Mouse (Mus musculus) liver, embryonic 15.5 days (tissue): ENCODE results near the gene Trcg1. TPM values are rescaled to one million over a fixed set of nuclear protein-coding genes. Genes with fewer than 3 reads are reported as not detected.

Experiments used
- ATAC-seq: fragments of 200-750 bp; cut with Nextera tagmentation; 2 replicates; pipeline ENCODE4 v1.8.0; 2017; ENCODE audit warnings: moderate number of reproducible peaks, mild to moderate bottlenecking, moderate library complexity; ENCODE audit not compliant: insufficient read depth
- H3K27ac ChIP-seq: fragments of 300-500 bp; sonication (generic); replicated peaks from 2 replicates; pipeline ENCODE4 v1.5.1; 2015; ENCODE audit warnings: mild to moderate bottlenecking, inconsistent platforms
- H3K27me3 ChIP-seq: fragments of 300-500 bp; sonication (generic); 2 replicates; pipeline ENCODE4 v1.6.1; 2015; ENCODE audit warnings: mild to moderate bottlenecking, inconsistent platforms
- H3K36me3 ChIP-seq: fragments of 300-500 bp; sonication (generic); replicated peaks from 2 replicates; pipeline ENCODE4 v1.6.1; 2015; ENCODE audit warnings: moderate library complexity, mild to moderate bottlenecking, inconsistent platforms
- H3K4me1 ChIP-seq: fragments of 300-500 bp; sonication (generic); replicated peaks from 2 replicates; pipeline ENCODE4 v1.6.1; 2015; ENCODE audit warnings: inconsistent platforms
- H3K4me2 ChIP-seq: fragments of 300-500 bp; sonication (generic); 2 replicates; pipeline ENCODE4 v1.6.1; 2015; ENCODE audit warnings: moderate library complexity, mild to moderate bottlenecking, inconsistent platforms
- H3K4me3 ChIP-seq: fragments of 300-500 bp; sonication (generic); replicated peaks from 2 replicates; pipeline ENCODE4 v1.5.1; 2015; ENCODE audit warnings: mild to moderate bottlenecking, inconsistent platforms
- H3K9ac ChIP-seq: fragments of 300-500 bp; sonication (generic); 2 replicates; pipeline ENCODE4 v1.6.1; 2015; ENCODE audit warnings: moderate library complexity, mild to moderate bottlenecking, inconsistent platforms
- H3K9me3 ChIP-seq: fragments of 300-500 bp; sonication (generic); replicated peaks from 2 replicates; pipeline ENCODE4 v1.6.1; 2016; ENCODE audit warnings: inconsistent platforms
- WGBS: fragments of 180-500 bp; shearing (Covaris S2); methylation state at CpG from one replicate; pipeline ENCODE4 v1.1.7; 2015; ENCODE audit warnings: mixed read lengths; ENCODE audit not compliant: insufficient replicate concordance; 5-methylcytosine and 5-hydroxymethylcytosine counted together
- polyA plus RNA-seq: library from polyadenylated mRNA; unstranded; fragments of >200 nt; fragmentation: Nextera tagmentation; extraction: Ambion mirVana; gene quantifications from 2 replicates; pipeline ENCODE4 v1.2.1, GENCODE M21; 2015

Gene Trcg1
- polyA plus RNA-seq, 1 experiment from 2014 or later = not detected

- H3K27ac ChIP-seq = 0 out of 2 replicates have a peak overlapping the region, but pooled peaks have one; percentile 21
- H3K4me2 ChIP-seq = no peak overlapping the region
- ATAC-seq = no peak
- H3K9ac ChIP-seq = no peak overlapping the region
- no peaks in the 10 kb centered on the region for H3K36me3 ChIP-seq
- H3K4me1 ChIP-seq = peaks cover 37% of the 10 kb centered on the region
- 20% methylated on average over 4 of the region's 4 CpGs for WGBS
- no peaks in the 10 kb centered on the region for H3K9me3 ChIP-seq
- H3K27me3 ChIP-seq = peaks cover 58% of the 10 kb centered on the region
- H3K4me3 ChIP-seq = no peak overlapping the region
Measured at GRCm38 (mm10) chr9:57278268-57278667, 41.9 kb downstream of the Trcg1 start.

GRCm38 (mm10) chr9:57279441-57279840 lies 43.1 kb downstream of the Trcg1 start:
- H3K27me3 ChIP-seq = peaks cover 54% of the 10 kb centered on the region
- no peak overlapping the region for H3K4me3 ChIP-seq
- no peaks in the 10 kb centered on the region for H3K9me3 ChIP-seq
- H3K27ac ChIP-seq = no peak overlapping the region
- 61% methylated on average over 4 of the region's 4 CpGs for WGBS
- no peak overlapping the region for H3K4me2 ChIP-seq
- no peak overlapping the region for H3K9ac ChIP-seq
- peaks cover 37% of the 10 kb centered on the region for H3K4me1 ChIP-seq
- no peak for ATAC-seq
- no peaks in the 10 kb centered on the region for H3K36me3 ChIP-seq

- Histone ChIP-seq H3K9me3 (no peaks in the 10 kb centered on the region), H3K36me3 (no peaks in the 10 kb centered on the region), H3K27me3 (peaks cover 46% of the 10 kb centered on the region), H3K9ac (no peak overlapping the region), H3K27ac (peak overlapping the region; percentile 35), H3K4me2 (peak overlapping the region; percentile 50), H3K4me3 (no peak overlapping the region), H3K4me1 (peaks cover 37% of the 10 kb centered on the region)
- ATAC-seq = peak; percentile 78
- 22% methylated on average over 20 of the region's 20 CpGs for WGBS
Measured at GRCm38 (mm10) chr9:57281549-57281948, 45.2 kb downstream of the Trcg1 start.

- ATAC-seq = no peak
- Histone ChIP-seq H3K27me3 (peaks cover 46% of the 10 kb centered on the region), H3K4me1 (peaks cover 37% of the 10 kb centered on the region), H3K9me3 (no peaks in the 10 kb centered on the region), H3K4me2 (no peak overlapping the region), H3K36me3 (no peaks in the 10 kb centered on the region), H3K9ac (no peak overlapping the region), H3K27ac (no peak overlapping the region), H3K4me3 (no peak overlapping the region)
- 65% methylated on average over 3 of the region's 3 CpGs for WGBS
Measured at GRCm38 (mm10) chr9:57282686-57283085, 46.3 kb downstream of the Trcg1 start.

- Histone ChIP-seq H3K9ac (no peak overlapping the region), H3K4me1 (peaks cover 31% of the 10 kb centered on the region), H3K27ac (no peak overlapping the region), H3K9me3 (no peaks in the 10 kb centered on the region), H3K4me2 (no peak overlapping the region), H3K36me3 (no peaks in the 10 kb centered on the region), H3K4me3 (no peak overlapping the region), H3K27me3 (peaks cover 44% of the 10 kb centered on the region)
- 54% methylated on average over 4 of the region's 4 CpGs for WGBS
- ATAC-seq = no peak
Measured at GRCm38 (mm10) chr9:57283311-57283710, 47.0 kb downstream of the Trcg1 start.

- Histone ChIP-seq H3K9me3 (no peaks in the 10 kb centered on the region), H3K27ac (peak overlapping the region; percentile 7; the same call in 1 of the 2 replicates), H3K4me1 (peaks cover 14% of the 10 kb centered on the region), H3K36me3 (no peaks in the 10 kb centered on the region), H3K4me2 (no peak overlapping the region), H3K9ac (no peak overlapping the region), H3K4me3 (no peak overlapping the region), H3K27me3 (peaks cover 13% of the 10 kb centered on the region)
- 69% methylated on average over 6 of the region's 6 CpGs for WGBS
- peak; percentile 53 for ATAC-seq
Measured at GRCm38 (mm10) chr9:57287183-57287582, 50.8 kb downstream of the Trcg1 start.

GRCm38 (mm10) chr9:57294905-57295304 lies 58.5 kb downstream of the Trcg1 start:
- H3K27ac ChIP-seq = no peak overlapping the region; the same call in 1 of the 2 replicates
- 0 out of 2 replicates have a peak, but pooled peaks cover 4% of the 10 kb centered on the region for H3K27me3 ChIP-seq
- H3K9ac ChIP-seq = no peak overlapping the region
- no peak overlapping the region for H3K4me3 ChIP-seq
- 57% methylated on average over 3 of the region's 3 CpGs for WGBS
- H3K4me1 ChIP-seq = peaks cover 50% of the 10 kb centered on the region
- H3K36me3 ChIP-seq = no peaks in the 10 kb centered on the region
- ATAC-seq = no peak
- H3K9me3 ChIP-seq = no peaks in the 10 kb centered on the region
- no peak overlapping the region for H3K4me2 ChIP-seq

GRCm38 (mm10) chr9:57295666-57296065 lies 59.3 kb downstream of the Trcg1 start:
- Histone ChIP-seq H3K4me1 (peaks cover 58% of the 10 kb centered on the region), H3K4me3 (no peak overlapping the region), H3K4me2 (no peak overlapping the region), H3K27ac (peak overlapping the region; percentile 69), H3K36me3 (no peaks in the 10 kb centered on the region), H3K9me3 (no peaks in the 10 kb centered on the region), H3K27me3 (0 out of 2 replicates have a peak, but pooled peaks cover 4% of the 10 kb centered on the region), H3K9ac (no peak overlapping the region)
- ATAC-seq = no peak
- WGBS = 45% methylated on average over 3 of the region's 3 CpGs

GRCm38 (mm10) chr9:57296277-57296676 lies 59.9 kb downstream of the Trcg1 start:
- Histone ChIP-seq H3K27ac (peak overlapping the region; percentile 56; the same call in 1 of the 2 replicates), H3K27me3 (0 out of 2 replicates have a peak, but pooled peaks cover 4% of the 10 kb centered on the region), H3K4me1 (peaks cover 64% of the 10 kb centered on the region), H3K9me3 (no peaks in the 10 kb centered on the region), H3K4me2 (no peak overlapping the region), H3K36me3 (no peaks in the 10 kb centered on the region), H3K9ac (no peak overlapping the region), H3K4me3 (no peak overlapping the region)
- WGBS = 59% methylated on average over 8 of the region's 8 CpGs
- no peak for ATAC-seq

- H3K36me3 ChIP-seq = no peaks in the 10 kb centered on the region
- H3K9ac ChIP-seq = peak overlapping the region; percentile 64
- H3K27me3 ChIP-seq = 0 out of 2 replicates have a peak, but pooled peaks cover 4% of the 10 kb centered on the region
- H3K4me1 ChIP-seq = peaks cover 80% of the 10 kb centered on the region
- peak overlapping the region; percentile 64 for H3K4me2 ChIP-seq
- H3K27ac ChIP-seq = peak overlapping the region; percentile 97
- 57% methylated on average over 2 of the region's 2 CpGs for WGBS
- H3K4me3 ChIP-seq = peak overlapping the region; percentile 50
- no peak for ATAC-seq
- no peaks in the 10 kb centered on the region for H3K9me3 ChIP-seq
Measured at GRCm38 (mm10) chr9:57297938-57298337, 61.6 kb downstream of the Trcg1 start.
